ENCODE assay signal across 8 mouse cellular contexts in genomic region chr17:28622300-28622759, GRCm38 (mm10). TPM values are rescaled to one million over a fixed set of nuclear protein-coding genes. Genes with fewer than 3 reads are reported as not detected.
DNase-seq lines count a peak whose midpoint lies in the region; ATAC-seq lines count a peak whose summit lies in the region.

Srpk1 (minus strand) TSS chr17:28622709.

- H3K27ac ChIP-seq in hindbrain, embryonic 15.5 days (replicated peaks): peak within 1 kb of the TSS; percentile 90

- H3K9me3 ChIP-seq in hindbrain, embryonic 15.5 days: no peaks in the 10 kb centered on the region

- peak within 1 kb of the TSS; percentile 96 for H3K9ac ChIP-seq in hindbrain, embryonic 15.5 days

- H3K4me2 ChIP-seq in hindbrain, embryonic 15.5 days: peak within 1 kb of the TSS; percentile 90

- ATAC-seq in hindbrain, embryonic 15.5 days (ENCODE audit: low FRiP score, low read depth): peak; percentile 97

- no peaks in the 10 kb centered on the region for H3K27me3 ChIP-seq in hindbrain, embryonic 15.5 days

- H3K4me1 ChIP-seq in hindbrain, embryonic 15.5 days (replicated peaks): peaks cover 33% of the 10 kb centered on the region

- DNase-seq in R1 (ENCODE audit: low read depth, low spot score): peak; percentile 92
- peak; percentile 94 to 98 for DNase-seq in cerebellum, postnatal 25 days
- peak; percentile 87 to 89 for DNase-seq in frontal cortex, postnatal 36 days (ENCODE audit: low spot score in 2 of 2)
- DNase-seq in left cerebral cortex, adult 11 months (ENCODE audit: low spot score): peak; percentile 81
- peak; percentile 93 to 94 for DNase-seq in lung, postnatal 4 days
- DNase-seq in retina, postnatal 7 days (ENCODE audit: low read depth, low spot score): peak; percentile 90
- DNase-seq in urinary bladder, postnatal 10 days (ENCODE audit: low spot score): peak; percentile 65

- H3K36me3 ChIP-seq in hindbrain, embryonic 15.5 days: peaks cover 7% of the 10 kb centered on the region

- H3K4me3 ChIP-seq in hindbrain, embryonic 15.5 days: peak within 1 kb of the TSS; percentile 92

- WGBS in hindbrain, embryonic 15.5 days: 1% methylated on average over 42 of the region's 53 CpGs

RNA-seq across cellular contexts. Expression of gene Srpk1, which starts in this region (rescaled TPM):
- 86.6 and 88.7 TPM in 2 replicates for polyA plus RNA-seq in hindbrain, embryonic 15.5 days (2015; fragmentation: Nextera tagmentation; extraction: Ambion mirVana)

Comparison
In these comparisons a context has a peak if more than half of its experiments do, and no peak if none do; other contexts are left out.
1. Peak in every context shown above with its lines: DNase-seq, ATAC-seq, H3K4me3 ChIP-seq and H3K27ac ChIP-seq.